Mouse (Mus musculus) left cerebral cortex, postnatal 10 days (tissue): ENCODE results near the gene C9. TPM values are rescaled to one million over a fixed set of nuclear protein-coding genes. Genes with fewer than 3 reads are reported as not detected.

Source experiments
- DNase-seq, 2 experiments: peaks; one replicate each; pipeline ENCODE4 v3.0.0; 2021 to 2022; ENCODE audit warnings: low spot score in 2 of 2, mixed read lengths in 1 of 2; ENCODE audit errors: extremely low spot score in 1 of 2
- intact Hi-C: fragments of 180-260 bp; cut with DNase I; formaldehyde crosslinking; loops from one replicate; pipeline ENCODE4 v1.15.1; 2025
- total RNA-seq, 2 experiments: library from RNA; stranded (reverse); gene quantifications; 2 replicates each; pipeline ENCODE4 v1.2.3; 2021

C9 gene
- total RNA-seq = not detected

- intact Hi-C loops = no loop called here
- no peak for DNase-seq
These were observed at the start of gene C9 for GRCm38 (mm10) chr15:6445135-6445534. Gene C9, plus strand, starts transcription at chr15:6445327.

GRCm38 (mm10) chr15:6398211-6398610, 46.9 kb upstream of the C9 start:
- DNase-seq = no peak
- intact Hi-C loops = no loop called here

- no peak for DNase-seq
- intact Hi-C loops = no loop called here
These were observed 46.2 kb upstream of the C9 start for GRCm38 (mm10) chr15:6398881-6399280.

GRCm38 (mm10) chr15:6400115-6400514, 45.0 kb upstream of the C9 start:
- DNase-seq = no peak
- intact Hi-C loops = no loop called here

- intact Hi-C loops = no loop called here
- no peak for DNase-seq
These were observed 42.7 kb upstream of the C9 start for GRCm38 (mm10) chr15:6402433-6402832.

- intact Hi-C loops = no loop called here
- no peak for DNase-seq
These were observed 41.0 kb upstream of the C9 start for GRCm38 (mm10) chr15:6404172-6404571.

GRCm38 (mm10) chr15:6406771-6407170, 38.4 kb upstream of the C9 start:
- intact Hi-C loops = no loop called here
- DNase-seq = no peak

GRCm38 (mm10) chr15:6409031-6409430, 36.1 kb upstream of the C9 start:
- intact Hi-C loops = no loop called here
- no peak for DNase-seq

GRCm38 (mm10) chr15:6410161-6410560, 35.0 kb upstream of the C9 start:
- intact Hi-C loops = no loop called here
- DNase-seq = no peak

- intact Hi-C loops = no loop called here
- no peak for DNase-seq
These were observed 33.8 kb upstream of the C9 start for GRCm38 (mm10) chr15:6411334-6411733.

- no peak for DNase-seq
- intact Hi-C loops = no loop called here
These were observed 29.8 kb upstream of the C9 start for GRCm38 (mm10) chr15:6415317-6415716.

- DNase-seq = peak in 1 of 2 experiments; percentile 52
- intact Hi-C loops = no loop called here
These were observed 13.3 kb upstream of the C9 start for GRCm38 (mm10) chr15:6431777-6432176.

- intact Hi-C loops = no loop called here
- peak; percentile 22 to 54 for DNase-seq
These were observed 12.7 kb upstream of the C9 start for GRCm38 (mm10) chr15:6432411-6432810.

GRCm38 (mm10) chr15:6435281-6435680, 9.8 kb upstream of the C9 start:
- intact Hi-C loops = loop anchor here (2.0 kb wide), 1 partner anchor 196 kb away; no protein-coding TSS in a partner anchor
- no peak for DNase-seq

GRCm38 (mm10) chr15:6435773-6436172, 9.4 kb upstream of the C9 start:
- intact Hi-C loops = loop anchor here (2.0 kb wide), 1 partner anchor 197 kb away; no protein-coding TSS in a partner anchor
- peak in 1 of 2 experiments; percentile 46 for DNase-seq

GRCm38 (mm10) chr15:6438685-6439084, 6.4 kb upstream of the C9 start:
- intact Hi-C loops = no loop called here
- no peak for DNase-seq

GRCm38 (mm10) chr15:6444452-6444851, 675 bp upstream of the C9 start:
- intact Hi-C loops = loop anchor here (5.0 kb wide), 1 partner anchor 128 kb away; no protein-coding TSS in a partner anchor
- no peak for DNase-seq

GRCm38 (mm10) chr15:6446181-6446580, 1.1 kb downstream of the C9 start:
- intact Hi-C loops = no loop called here
- DNase-seq = no peak

- intact Hi-C loops = no loop called here
- no peak for DNase-seq
These were observed 3.8 kb downstream of the C9 start for GRCm38 (mm10) chr15:6448892-6449291.

- no peak for DNase-seq
- intact Hi-C loops = no loop called here
These were observed 9.3 kb downstream of the C9 start for GRCm38 (mm10) chr15:6454461-6454860.

GRCm38 (mm10) chr15:6461381-6461780, 16.3 kb downstream of the C9 start:
- intact Hi-C loops = no loop called here
- no peak for DNase-seq
